Mouse (Mus musculus): ENCODE data around the gene Gck. TPM values are rescaled to one million over a fixed set of nuclear protein-coding genes. Genes with fewer than 3 reads are reported as not detected.
"Not testable (repeated sequence)": the region's sequence is repeated elsewhere in the genome, so short reads cannot be mapped to it uniquely, and the experiment has no call there.

The Gck gene
- polyA plus RNA-seq, 1 experiment from 2014 or later: 4.2 TPM

DNA sequence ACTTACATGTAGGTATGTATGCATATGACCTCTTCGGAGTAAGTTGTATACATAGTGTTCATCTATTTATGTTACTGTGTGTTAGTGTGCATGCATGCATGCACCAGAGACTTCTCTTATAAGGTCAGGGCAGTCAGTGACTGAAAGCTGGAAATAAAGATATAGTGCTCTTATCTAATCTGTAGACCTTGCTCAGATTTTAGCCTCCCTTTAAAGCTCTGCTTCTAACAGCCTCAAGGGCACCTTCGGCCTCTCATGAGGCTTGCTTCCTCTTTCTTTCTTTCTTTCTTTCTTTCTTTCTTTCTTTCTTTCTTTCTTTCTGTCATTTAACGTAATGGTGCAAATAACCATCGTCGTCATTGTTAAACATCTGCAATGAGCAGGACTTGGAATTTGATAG is 4.6 kb upstream of the Gck start:
- Histone ChIP-seq H3K4me2 (0 out of 2 replicates have a peak overlapping the region, but pooled peaks have one; percentile 81), H3K27me3 (replicated peaks) (no peaks in the 10 kb centered on the region), H3K36me3 (peaks cover 6% of the 10 kb centered on the region), H3K27ac (replicated peaks) (no peak overlapping the region), H3K4me1 (peaks cover 28% of the 10 kb centered on the region), H3K9me3 (replicated peaks) (no peaks in the 10 kb centered on the region), H3K9ac (replicated peaks) (no peak overlapping the region), H3K4me3 (replicated peaks) (no peak overlapping the region)
- no peak for ATAC-seq (ENCODE audit: low FRiP score)
- 79% methylated on average over 5 of the region's 5 CpGs for WGBS

DNA sequence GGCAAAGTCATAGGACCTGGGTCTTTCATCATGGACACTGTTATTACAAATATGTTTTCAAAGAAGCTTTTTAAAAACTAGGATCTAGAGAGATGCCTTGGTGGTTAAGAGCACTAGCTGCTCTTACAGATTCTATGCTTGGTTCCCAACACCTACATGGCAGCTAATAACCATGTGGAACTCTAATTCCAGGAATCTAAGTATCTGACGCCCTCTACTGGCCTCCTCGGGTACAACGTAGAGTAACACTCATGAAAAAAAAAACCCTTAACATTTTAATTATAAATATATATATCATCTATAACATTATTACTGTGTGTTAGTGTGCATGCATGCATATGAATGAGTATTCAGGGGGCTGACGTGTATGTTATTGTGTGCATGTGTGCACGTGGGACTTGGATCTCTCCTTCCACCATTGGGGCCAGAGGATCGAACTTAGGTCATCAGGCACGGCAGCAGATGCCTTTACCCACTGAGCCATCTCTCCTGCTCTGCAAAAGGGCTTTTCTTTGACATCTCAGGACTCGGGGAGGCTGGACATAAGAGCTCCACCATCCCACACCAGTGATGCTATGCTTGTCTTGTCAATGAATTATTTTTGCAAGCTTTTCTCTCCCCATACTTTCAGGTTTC is 3.4 kb upstream of the Gck start:
- no peaks in the 10 kb centered on the region for H3K27me3 ChIP-seq (replicated peaks)
- no peaks in the 10 kb centered on the region for H3K36me3 ChIP-seq
- no peak overlapping the region for H3K4me2 ChIP-seq
- H3K4me1 ChIP-seq: peaks cover 28% of the 10 kb centered on the region
- H3K9me3 ChIP-seq (replicated peaks): no peaks in the 10 kb centered on the region
- no peak for ATAC-seq (ENCODE audit: low FRiP score)
- H3K27ac ChIP-seq (replicated peaks): no peak overlapping the region
- H3K4me3 ChIP-seq (replicated peaks): no peak overlapping the region
- H3K9ac ChIP-seq (replicated peaks): no peak overlapping the region
- WGBS: 36% methylated on average over 8 of the region's 8 CpGs

DNA sequence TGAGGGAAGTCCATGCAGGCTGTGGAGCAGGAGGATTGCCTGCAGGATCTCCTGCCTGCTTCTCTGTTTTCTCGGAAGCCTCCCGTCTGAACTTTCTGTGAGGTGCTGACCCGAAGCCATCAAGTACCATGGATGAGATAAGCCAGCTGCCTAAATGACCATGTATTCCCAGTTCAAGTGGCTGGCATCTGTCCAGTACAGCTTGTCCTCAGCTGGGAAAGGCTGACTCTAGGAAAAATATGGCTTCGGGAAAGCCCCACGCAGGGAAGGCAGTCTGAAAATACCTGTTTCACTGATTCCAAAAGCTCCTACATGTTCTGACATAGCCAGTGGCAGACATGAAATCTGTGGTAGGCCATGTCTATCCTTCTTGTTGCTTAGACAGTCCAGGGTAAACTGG is 2.6 kb upstream of the Gck start:
- WGBS: 89% methylated on average over 5 of the region's 5 CpGs
- no peak for ATAC-seq (ENCODE audit: low FRiP score)
- H3K27me3 ChIP-seq (replicated peaks): no peaks in the 10 kb centered on the region
- H3K4me2 ChIP-seq: no peak overlapping the region
- H3K9ac ChIP-seq (replicated peaks): no peak overlapping the region
- no peak overlapping the region for H3K27ac ChIP-seq (replicated peaks)
- H3K4me3 ChIP-seq (replicated peaks): no peak overlapping the region
- H3K4me1 ChIP-seq: peaks cover 24% of the 10 kb centered on the region
- no peaks in the 10 kb centered on the region for H3K9me3 ChIP-seq (replicated peaks)
- no peaks in the 10 kb centered on the region for H3K36me3 ChIP-seq

DNA sequence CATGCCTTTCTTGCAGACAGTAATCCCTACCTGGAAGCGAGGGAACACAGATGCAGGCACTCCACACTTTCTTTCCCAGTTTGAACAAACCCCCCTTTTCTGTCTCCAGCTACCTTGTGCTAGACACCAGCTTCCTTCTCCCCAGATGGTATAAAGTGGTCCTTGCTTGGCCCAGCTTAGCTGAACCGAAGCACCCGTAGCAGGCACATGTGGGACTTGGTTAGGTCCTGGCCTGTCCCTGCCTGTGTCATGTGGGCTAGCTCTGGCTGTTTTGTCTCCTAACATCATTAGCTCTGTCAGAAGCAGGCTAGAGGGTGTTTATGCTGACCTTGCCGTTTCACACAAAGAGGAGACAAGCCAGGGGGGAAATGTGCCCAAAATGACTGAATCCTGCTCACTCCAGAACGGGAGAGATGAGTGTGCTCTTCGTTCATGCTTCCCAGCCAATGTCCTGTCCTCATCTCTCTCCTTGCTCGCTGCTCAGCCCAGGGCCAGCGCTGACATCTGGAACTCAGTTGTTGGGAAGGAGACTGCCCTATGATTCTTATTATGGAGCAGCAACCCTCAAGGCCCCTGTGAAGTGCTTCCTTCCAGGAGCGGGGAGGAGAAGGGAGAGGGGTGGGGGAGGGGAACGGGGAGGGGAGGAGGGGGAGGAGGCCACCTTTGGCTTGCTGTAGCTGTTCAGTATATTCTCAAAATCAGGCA is 1.2 kb downstream of the Gck start:
- Histone ChIP-seq H3K27ac (replicated peaks) (no peak overlapping the region), H3K4me3 (replicated peaks) (no peak overlapping the region), H3K36me3 (no peaks in the 10 kb centered on the region), H3K4me1 (no peaks in the 10 kb centered on the region), H3K9ac (replicated peaks) (no peak overlapping the region), H3K27me3 (replicated peaks) (no peaks in the 10 kb centered on the region), H3K4me2 (no peak overlapping the region), H3K9me3 (replicated peaks) (no peaks in the 10 kb centered on the region)
- 65% methylated on average over 10 of the region's 10 CpGs for WGBS
- no peak for ATAC-seq (ENCODE audit: low FRiP score)

DNA sequence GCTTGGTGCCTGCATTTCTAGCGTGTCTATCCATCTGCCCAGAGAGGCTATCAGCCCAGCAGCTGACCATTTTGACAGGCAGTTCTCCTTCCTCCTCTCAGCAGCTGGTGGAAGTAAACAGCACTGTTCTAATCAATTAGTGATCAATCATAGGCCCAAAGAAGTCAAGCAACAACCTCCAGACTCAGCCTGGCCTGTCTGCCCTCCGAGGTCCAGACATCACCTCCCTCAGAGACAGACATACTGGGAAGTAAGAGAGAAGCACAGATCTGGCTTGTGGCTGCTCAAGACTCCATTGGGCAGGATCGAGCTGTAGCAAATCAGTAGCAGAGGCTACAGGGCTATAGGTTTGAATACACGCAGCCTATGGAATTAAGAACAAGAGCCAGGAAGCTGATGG is 2.1 kb downstream of the Gck start:
- ATAC-seq (ENCODE audit: low FRiP score): no peak
- Histone ChIP-seq H3K27ac (replicated peaks) (no peak overlapping the region), H3K4me2 (no peak overlapping the region), H3K27me3 (replicated peaks) (no peaks in the 10 kb centered on the region), H3K9ac (replicated peaks) (no peak overlapping the region), H3K4me1 (no peaks in the 10 kb centered on the region), H3K9me3 (replicated peaks) (no peaks in the 10 kb centered on the region), H3K4me3 (replicated peaks) (no peak overlapping the region), H3K36me3 (no peaks in the 10 kb centered on the region)
- WGBS: 74% methylated on average over 4 of the region's 4 CpGs

DNA sequence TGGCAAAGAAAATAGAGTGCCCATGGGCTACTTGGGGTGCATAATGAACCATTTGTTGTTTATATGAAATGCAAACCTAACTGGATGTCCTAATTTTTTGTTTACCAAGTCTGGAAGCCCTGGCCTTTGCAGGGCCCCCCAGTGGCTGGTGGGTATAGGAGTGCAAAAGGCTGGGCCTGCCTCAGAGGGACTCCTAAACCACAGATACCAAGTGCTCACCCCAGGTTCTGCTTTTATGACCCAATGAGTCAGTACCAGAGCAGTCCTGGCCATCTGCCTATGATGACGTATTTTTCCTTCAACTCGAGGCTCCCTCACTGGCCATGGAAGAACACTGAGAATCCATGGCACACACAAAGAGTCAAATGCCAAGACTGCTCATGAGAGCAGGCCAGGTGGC is 4.8 kb downstream of the Gck start:
- no peaks in the 10 kb centered on the region for H3K4me1 ChIP-seq
- H3K27me3 ChIP-seq (replicated peaks): no peaks in the 10 kb centered on the region
- H3K36me3 ChIP-seq: no peaks in the 10 kb centered on the region
- H3K9me3 ChIP-seq (replicated peaks): no peaks in the 10 kb centered on the region
- ATAC-seq (ENCODE audit: low FRiP score): no peak
- whole genome bisulfite sequencing: 87% methylated on average over 2 of the region's 2 CpGs
- no peak overlapping the region for H3K4me3 ChIP-seq (replicated peaks)
- H3K9ac ChIP-seq (replicated peaks): no peak overlapping the region
- no peak overlapping the region for H3K4me2 ChIP-seq
- no peak overlapping the region for H3K27ac ChIP-seq (replicated peaks)

DNA sequence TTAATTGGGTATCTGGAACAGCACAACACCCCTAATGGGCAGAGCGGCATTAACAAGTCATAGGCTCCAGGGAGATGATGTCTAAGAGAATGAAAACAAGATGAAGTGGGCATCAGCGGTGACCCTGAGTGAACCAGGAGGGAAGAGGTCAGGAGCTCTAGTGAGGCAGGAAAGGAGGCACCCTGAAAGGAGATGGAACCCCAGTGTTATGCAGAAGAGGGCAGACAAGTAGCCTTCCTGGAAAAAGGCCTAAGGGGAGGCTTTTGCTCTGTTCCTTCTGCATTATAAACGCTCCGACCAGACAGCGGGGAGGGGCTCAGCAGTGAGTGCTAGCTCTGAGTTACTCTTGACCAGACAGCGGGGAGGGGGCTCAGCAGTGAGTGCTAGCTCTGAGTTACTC is 6.9 kb downstream of the Gck start:
- no peaks in the 10 kb centered on the region for H3K4me1 ChIP-seq
- H3K36me3 ChIP-seq: no peaks in the 10 kb centered on the region
- no peaks in the 10 kb centered on the region for H3K27me3 ChIP-seq (replicated peaks)
- H3K27ac ChIP-seq (replicated peaks): no peak overlapping the region
- no peak for ATAC-seq (ENCODE audit: low FRiP score)
- H3K4me2 ChIP-seq: no peak overlapping the region
- no peak overlapping the region for H3K4me3 ChIP-seq (replicated peaks)
- 56% methylated on average over 6 of the region's 6 CpGs for WGBS
- H3K9ac ChIP-seq (replicated peaks): no peak overlapping the region
- H3K9me3 ChIP-seq (replicated peaks): no peaks in the 10 kb centered on the region

DNA sequence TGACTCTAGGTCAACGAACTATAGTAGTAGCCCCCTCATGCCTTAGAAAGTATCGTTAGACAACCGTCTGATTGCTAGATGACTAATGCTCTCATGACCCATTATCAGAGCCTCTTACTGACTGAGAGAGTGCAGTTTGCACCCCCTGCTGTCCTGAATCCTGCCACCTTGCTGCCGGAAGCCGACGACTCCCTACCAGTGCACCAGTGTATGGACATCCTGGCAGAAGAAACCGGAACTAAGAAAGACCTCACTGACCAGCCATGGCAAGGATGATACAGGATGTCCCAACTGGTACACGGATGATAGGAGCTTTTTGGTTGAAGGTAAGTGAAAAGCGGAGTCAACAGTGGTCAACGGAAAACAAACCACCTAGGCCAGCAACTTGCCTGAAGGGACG is 15.3 kb downstream of the Gck start:
- H3K4me2 ChIP-seq; H3K27me3 ChIP-seq (replicated peaks); H3K27ac ChIP-seq (replicated peaks); H3K4me1 ChIP-seq; ATAC-seq (ENCODE audit: low FRiP score); H3K4me3 ChIP-seq (replicated peaks); H3K9ac ChIP-seq (replicated peaks); H3K36me3 ChIP-seq; H3K9me3 ChIP-seq (replicated peaks): not testable (repeated sequence)
- 94% methylated on average over 11 of the region's 11 CpGs for WGBS

DNA sequence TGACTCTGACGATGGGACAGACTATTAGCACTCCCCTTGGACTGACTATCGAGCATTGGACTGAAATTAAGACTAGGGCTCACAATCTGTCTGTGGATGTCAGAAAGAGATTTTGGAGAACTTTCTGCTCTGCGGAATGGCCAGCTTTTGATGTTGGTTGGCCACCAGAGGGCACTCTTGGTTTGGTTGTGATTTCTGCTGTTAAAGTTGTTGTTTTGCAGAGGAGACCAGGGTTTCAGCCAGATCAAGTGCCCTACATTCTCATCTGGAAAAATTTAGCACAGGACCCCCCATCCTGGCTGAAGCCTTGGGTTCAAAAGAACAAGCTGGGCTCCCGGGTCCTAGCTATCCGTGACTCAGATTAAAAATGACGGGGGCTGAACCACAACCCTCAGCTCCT is 17.9 kb downstream of the Gck start:
- not testable (repeated sequence) for H3K4me1 ChIP-seq; H3K9ac ChIP-seq (replicated peaks); H3K4me2 ChIP-seq; H3K4me3 ChIP-seq (replicated peaks); H3K27me3 ChIP-seq (replicated peaks); H3K36me3 ChIP-seq; H3K9me3 ChIP-seq (replicated peaks); ATAC-seq (ENCODE audit: low FRiP score); H3K27ac ChIP-seq (replicated peaks)
- 88% methylated on average over 6 of the region's 6 CpGs for WGBS

DNA sequence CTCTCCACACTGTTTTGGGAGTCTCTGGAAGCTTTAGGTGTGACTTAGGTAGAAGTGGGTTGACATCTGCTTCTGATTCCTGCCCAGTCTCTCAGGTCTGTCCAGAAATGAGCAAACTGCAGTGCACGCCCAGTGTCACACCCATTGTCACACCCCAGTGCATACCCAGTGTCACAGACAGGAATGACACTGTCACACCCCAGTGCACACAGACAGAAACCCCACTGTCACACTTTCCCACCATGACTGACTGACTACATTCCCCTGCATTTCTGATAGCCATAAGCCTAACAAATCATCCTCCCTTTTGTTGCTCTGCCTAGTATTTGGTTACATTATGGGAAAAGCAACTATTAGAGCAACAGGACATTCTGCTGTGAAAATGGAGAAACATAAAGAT is 19.3 kb downstream of the Gck start:
- no peaks in the 10 kb centered on the region for H3K27me3 ChIP-seq (replicated peaks)
- no peak overlapping the region for H3K4me3 ChIP-seq (replicated peaks)
- no peak overlapping the region for H3K27ac ChIP-seq (replicated peaks)
- H3K4me2 ChIP-seq: no peak overlapping the region
- H3K4me1 ChIP-seq: no peaks in the 10 kb centered on the region
- 67% methylated on average over 1 of the region's 1 CpGs for WGBS
- H3K36me3 ChIP-seq: no peaks in the 10 kb centered on the region
- no peak for ATAC-seq (ENCODE audit: low FRiP score)
- H3K9me3 ChIP-seq (replicated peaks): no peaks in the 10 kb centered on the region
- H3K9ac ChIP-seq (replicated peaks): no peak overlapping the region

DNA sequence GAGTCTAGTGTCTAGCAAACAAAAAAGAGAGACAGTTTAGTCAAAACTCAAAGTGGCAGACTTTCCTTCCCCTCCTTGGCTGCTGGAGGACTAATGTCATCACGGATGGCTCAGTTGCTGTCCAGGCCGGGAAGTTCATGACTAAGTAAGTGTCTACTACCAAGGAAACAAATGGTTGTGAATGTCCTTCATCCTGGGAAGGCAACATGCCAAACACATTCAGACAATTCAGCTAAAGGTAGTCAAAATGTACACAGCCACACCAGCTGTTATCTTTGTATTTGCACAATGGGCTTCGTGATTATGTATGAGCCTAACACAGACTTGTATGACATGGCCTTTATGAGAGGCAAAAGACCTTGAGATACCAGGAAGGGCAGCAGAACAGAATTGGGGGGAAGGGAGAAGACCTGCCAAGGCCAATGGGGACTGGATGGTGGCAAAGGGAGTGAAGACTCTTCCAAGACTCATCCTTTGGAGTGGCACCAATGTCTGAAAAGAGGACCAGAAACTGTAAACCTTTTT is 23.1 kb downstream of the Gck start:
- Histone ChIP-seq H3K9ac (replicated peaks) (no peak overlapping the region), H3K4me1 (no peaks in the 10 kb centered on the region), H3K27ac (replicated peaks) (no peak overlapping the region), H3K4me2 (no peak overlapping the region), H3K4me3 (replicated peaks) (no peak overlapping the region), H3K9me3 (replicated peaks) (no peaks in the 10 kb centered on the region), H3K36me3 (no peaks in the 10 kb centered on the region), H3K27me3 (replicated peaks) (no peaks in the 10 kb centered on the region)
- WGBS: 84% methylated on average over 3 of the region's 3 CpGs
- ATAC-seq (ENCODE audit: low FRiP score): no peak

DNA sequence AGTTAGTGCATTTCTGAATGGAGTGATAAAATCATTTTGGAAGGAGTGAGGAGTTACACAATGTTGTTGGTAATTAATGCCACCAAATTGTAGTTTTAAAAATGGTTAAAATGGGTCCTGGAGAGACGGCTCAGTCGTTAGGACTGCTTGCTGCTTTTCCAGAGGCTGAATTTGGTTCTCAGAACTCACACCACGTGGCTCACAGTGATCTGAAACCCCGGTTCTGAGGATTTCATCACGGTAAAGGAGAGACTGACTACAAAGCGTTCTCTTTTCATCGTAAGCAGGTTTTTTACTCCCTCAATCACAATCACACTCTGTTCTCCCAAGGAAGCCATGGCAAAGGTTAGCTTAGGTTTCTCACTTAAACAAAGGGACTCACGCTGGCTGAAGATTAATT is 25.2 kb downstream of the Gck start:
- no peak for ATAC-seq (ENCODE audit: low FRiP score)
- Histone ChIP-seq H3K9ac (replicated peaks) (no peak overlapping the region), H3K4me3 (replicated peaks) (no peak overlapping the region), H3K27ac (replicated peaks) (no peak overlapping the region), H3K27me3 (replicated peaks) (no peaks in the 10 kb centered on the region), H3K9me3 (replicated peaks) (no peaks in the 10 kb centered on the region), H3K36me3 (no peaks in the 10 kb centered on the region), H3K4me2 (no peak overlapping the region), H3K4me1 (no peaks in the 10 kb centered on the region)
- WGBS: 59% methylated on average over 8 of the region's 8 CpGs
